Mouse (Mus musculus) liver, postnatal 0 days (tissue): Measurements from ENCODE around the gene Zfp644.

Experiments
- CTCF ChIP-seq: sonication (generic); IDR thresholded peaks from 2 replicates; pipeline ENCODE4 v1.5.1; 2016; ENCODE audit warnings: antibody characterized with exemption, low read depth
- EP300 ChIP-seq: IDR thresholded peaks from 2 replicates; pipeline ENCODE4 v1.6.1; 2016; ENCODE audit warnings: antibody characterized with exemption, low read depth, mild to moderate bottlenecking

DNA sequence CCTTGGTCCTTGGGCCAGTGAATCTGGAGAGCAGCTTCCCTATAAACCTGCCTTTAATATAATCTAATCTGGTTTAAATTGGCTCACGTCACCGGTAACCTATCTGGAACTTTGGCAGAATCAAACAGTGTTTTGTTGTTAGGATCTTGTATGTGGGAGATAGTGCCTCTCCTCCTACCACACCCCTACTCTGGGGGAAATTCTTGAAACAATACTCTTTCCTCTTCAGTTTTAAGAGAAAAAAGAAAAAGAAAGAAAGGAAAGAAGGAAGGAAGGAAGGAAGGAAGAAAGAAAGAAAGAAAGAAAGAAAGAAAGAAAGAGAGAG is 13.0 kb upstream of the Zfp644 start:
- TF ChIP-seq CTCF (no peak), EP300 (no peak)
